34 mouse cellular contexts compared by ENCODE assay signal in the genomic region with DNA sequence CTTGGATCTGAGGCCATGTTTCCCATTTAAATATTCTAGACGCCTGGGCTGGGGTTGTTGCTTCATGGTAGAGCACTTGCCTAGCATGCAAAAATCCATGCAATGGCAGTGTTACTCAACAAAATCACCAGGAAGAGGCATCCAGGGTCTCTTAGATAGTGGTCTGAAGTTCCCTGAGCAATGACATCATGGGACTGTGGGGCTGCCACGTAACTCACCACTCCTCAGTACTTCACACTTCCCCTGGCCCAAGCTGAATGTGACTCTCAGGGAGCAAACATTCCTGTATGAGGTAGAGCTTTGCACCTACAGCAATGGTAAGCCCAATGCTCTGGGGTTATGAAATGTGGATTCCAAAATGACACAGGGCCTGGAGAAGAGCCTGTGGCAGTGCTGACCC.
"Had no signal": no experiment of that assay in that cellular context is flagged by ENCODE, and none has a peak within 500 bp of the region (broad histone marks: within the 10 kb centered on the region; RNA-seq: fewer than 3 reads in every experiment).

No protein-coding gene starts in this region.

- H3K27ac ChIP-seq: heart, embryonic 10.5 days; heart, embryonic 13.5 days; heart, embryonic 15.5 days; hindbrain, embryonic 12.5 days; hindbrain, embryonic 13.5 days; hindbrain, embryonic 14.5 days; hindbrain, embryonic 15.5 days; hindbrain, postnatal 0 days; intestine, embryonic 15.5 days; kidney, embryonic 15.5 days; kidney, postnatal 0 days; layer of hippocampus, adult 2 months; left cerebral cortex, adult 2 months had no signal

- H3K27me3 ChIP-seq: heart, embryonic 12.5 days; heart, embryonic 13.5 days; heart, embryonic 15.5 days; hindbrain, embryonic 12.5 days; hindbrain, embryonic 13.5 days; hindbrain, embryonic 15.5 days; intestine, embryonic 15.5 days; kidney, embryonic 15.5 days had no signal

- H3K4me1 ChIP-seq: heart, embryonic 15.5 days; hindbrain, embryonic 12.5 days; hindbrain, embryonic 13.5 days; hindbrain, embryonic 15.5 days; intestine, embryonic 15.5 days had no signal

- H3K9me3 ChIP-seq: heart, embryonic 10.5 days; heart, embryonic 12.5 days; heart, embryonic 13.5 days; heart, embryonic 15.5 days; hindbrain, embryonic 12.5 days; hindbrain, embryonic 13.5 days; hindbrain, embryonic 15.5 days; intestine, embryonic 15.5 days; kidney, embryonic 15.5 days had no signal

- ATAC-seq: hindbrain, embryonic 16.5 days; hindbrain, postnatal 0 days; inflammation-experienced regulatory T-cells, adult 6 months; intestine, embryonic 15.5 days; intestine, embryonic 16.5 days; intestine, postnatal 0 days had no signal

- H3K36me3 ChIP-seq: heart, embryonic 10.5 days; heart, embryonic 12.5 days; heart, embryonic 13.5 days; heart, embryonic 15.5 days; hindbrain, embryonic 12.5 days; hindbrain, embryonic 13.5 days; hindbrain, embryonic 15.5 days; intestine, embryonic 15.5 days; kidney, embryonic 15.5 days had no signal

- DNase-seq: heart, postnatal 10 days; heart, postnatal 14 days; heart, postnatal 36 days; heart, postnatal 4 days; kidney, adult 11 months; kidney, adult 18-20 months; kidney, adult 2 months; kidney, adult 8-10 months; kidney, adult 9 months; kidney, postnatal 10 days; kidney, postnatal 14 days; kidney, postnatal 25 days; kidney, postnatal 36 days; kidney, postnatal 4 days; layer of hippocampus, adult 9-11 months; layer of hippocampus, postnatal 36 days had no signal

- H3K4me3 ChIP-seq: heart, embryonic 10.5 days; heart, embryonic 12.5 days; heart, embryonic 13.5 days; heart, embryonic 15.5 days; hindbrain, embryonic 12.5 days; hindbrain, embryonic 13.5 days; hindbrain, embryonic 15.5 days; intestine, embryonic 15.5 days; kidney, embryonic 15.5 days; layer of hippocampus, adult 2 months; left cerebral cortex, adult 2 months had no signal
